Mouse (Mus musculus): Measurements from ENCODE around the gene Spp2. TPM values are rescaled to one million over a fixed set of nuclear protein-coding genes. Genes with fewer than 3 reads are reported as not detected.

Spp2 gene
- polyA plus RNA-seq, 1 experiment from 2014 or later, result 141 TPM

- 0 out of 2 replicates have a peak, but pooled peaks have one; percentile 20 for ATAC-seq (ENCODE audit: low FRiP score, low TSS enrichment)
- Histone ChIP-seq H3K4me3 (ENCODE audit: low read length) (no peak overlapping the region), H3K9ac (replicated peaks; ENCODE audit: low read length) (no peak overlapping the region), H3K4me1 (ENCODE audit: insufficient read depth, low read length) (peaks cover 21% of the 10 kb centered on the region; the same call in 1 of the 2 replicates), H3K9me3 (ENCODE audit: low read length) (no peaks in the 10 kb centered on the region), H3K27ac (ENCODE audit: low read length) (peak overlapping the region; percentile 17; the same call in 1 of the 2 replicates), H3K36me3 (ENCODE audit: insufficient read depth, low read length) (no peaks in the 10 kb centered on the region), H3K4me2 (replicated peaks; ENCODE audit: low read depth, low read length) (no peak overlapping the region), H3K27me3 (ENCODE audit: insufficient read depth, low read length) (no peaks in the 10 kb centered on the region)
- 41% methylated on average over 12 of the region's 12 CpGs for WGBS
These were observed 519 bp upstream of the Spp2 start for GRCm38 (mm10) chr1:88406078-88406806.

GRCm38 (mm10) chr1:88408340-88408739, 1.6 kb downstream of the Spp2 start:
- ATAC-seq (ENCODE audit: low FRiP score, low TSS enrichment), result peak; percentile 55; the same call in 1 of the 2 replicates
- H3K36me3 ChIP-seq (ENCODE audit: insufficient read depth, low read length), result no peaks in the 10 kb centered on the region
- no peaks in the 10 kb centered on the region for H3K27me3 ChIP-seq (ENCODE audit: insufficient read depth, low read length)
- H3K4me1 ChIP-seq (ENCODE audit: insufficient read depth, low read length), result peaks cover 18% of the 10 kb centered on the region; the same call in 1 of the 2 replicates
- no peak overlapping the region for H3K4me3 ChIP-seq (ENCODE audit: low read length)
- H3K4me2 ChIP-seq (replicated peaks; ENCODE audit: low read depth, low read length), result no peak overlapping the region
- no peak overlapping the region for H3K27ac ChIP-seq (ENCODE audit: low read length)
- H3K9ac ChIP-seq (replicated peaks; ENCODE audit: low read length), result no peak overlapping the region
- H3K9me3 ChIP-seq (ENCODE audit: low read length), result no peaks in the 10 kb centered on the region
- 76% methylated on average over 4 of the region's 4 CpGs for WGBS

DNA sequence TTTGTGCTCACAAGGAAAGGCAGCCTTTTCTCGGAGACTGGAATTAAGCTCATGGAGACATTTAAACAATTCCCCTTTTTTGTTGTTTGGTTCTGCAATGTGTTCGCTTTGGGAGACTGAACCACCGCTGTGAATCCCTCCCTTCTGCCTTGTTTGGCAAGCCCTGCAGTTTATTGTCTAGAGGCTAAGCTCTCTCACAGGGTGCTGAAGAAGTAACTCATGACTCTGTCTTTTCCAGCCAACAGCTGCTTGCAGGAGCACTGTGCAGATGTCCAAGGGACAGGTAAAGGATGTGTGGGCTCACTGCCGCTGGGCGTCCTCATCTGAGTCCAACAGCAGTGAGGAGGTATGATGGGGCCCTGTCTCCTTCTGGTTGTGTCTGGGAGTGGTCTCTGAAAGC, 5.3 kb downstream of the Spp2 start:
- Histone ChIP-seq H3K27me3 (ENCODE audit: insufficient read depth, low read length) (no peaks in the 10 kb centered on the region), H3K9ac (replicated peaks; ENCODE audit: low read length) (no peak overlapping the region), H3K9me3 (ENCODE audit: low read length) (no peaks in the 10 kb centered on the region), H3K27ac (ENCODE audit: low read length) (no peak overlapping the region), H3K4me2 (replicated peaks; ENCODE audit: low read depth, low read length) (no peak overlapping the region), H3K4me3 (ENCODE audit: low read length) (no peak overlapping the region), H3K4me1 (ENCODE audit: insufficient read depth, low read length) (no peaks in the 10 kb centered on the region), H3K36me3 (ENCODE audit: insufficient read depth, low read length) (no peaks in the 10 kb centered on the region)
- ATAC-seq (ENCODE audit: low FRiP score, low TSS enrichment), result no peak
- 77% methylated on average over 5 of the region's 5 CpGs for WGBS

DNA sequence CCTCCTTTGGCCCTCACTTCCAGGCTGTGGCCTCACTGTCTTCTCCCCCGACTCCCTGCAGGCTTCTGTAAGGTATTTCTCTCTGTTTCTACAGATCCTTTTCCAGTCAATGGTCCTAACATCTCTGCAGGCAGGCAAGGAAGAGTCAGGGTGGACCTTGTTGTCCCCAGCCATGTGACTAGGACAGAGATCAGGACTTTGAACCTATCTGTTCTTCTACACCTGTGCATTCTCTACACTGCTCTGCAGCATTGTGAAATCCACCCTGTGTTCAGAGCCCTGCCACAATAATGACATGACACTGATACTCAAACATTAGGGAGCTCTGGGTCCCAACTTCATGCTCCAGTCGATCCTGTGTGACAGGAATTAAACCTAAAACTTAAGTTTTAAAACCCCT, 12.2 kb downstream of the Spp2 start:
- no peak overlapping the region for H3K9ac ChIP-seq (replicated peaks; ENCODE audit: low read length)
- H3K36me3 ChIP-seq (ENCODE audit: insufficient read depth, low read length), result no peaks in the 10 kb centered on the region
- 54% methylated on average over 2 of the region's 2 CpGs for WGBS
- no peak overlapping the region for H3K4me2 ChIP-seq (replicated peaks; ENCODE audit: low read depth, low read length)
- no peaks in the 10 kb centered on the region for H3K9me3 ChIP-seq (ENCODE audit: low read length)
- H3K27ac ChIP-seq (ENCODE audit: low read length), result no peak overlapping the region
- H3K4me1 ChIP-seq (ENCODE audit: insufficient read depth, low read length), result no peaks in the 10 kb centered on the region
- no peaks in the 10 kb centered on the region for H3K27me3 ChIP-seq (ENCODE audit: insufficient read depth, low read length)
- no peak; the same call in 1 of the 2 replicates for ATAC-seq (ENCODE audit: low FRiP score, low TSS enrichment)
- no peak overlapping the region for H3K4me3 ChIP-seq (ENCODE audit: low read length)

GRCm38 (mm10) chr1:88422045-88422444, 15.3 kb downstream of the Spp2 start:
- no peaks in the 10 kb centered on the region for H3K4me1 ChIP-seq (ENCODE audit: insufficient read depth, low read length)
- no peak overlapping the region for H3K4me3 ChIP-seq (ENCODE audit: low read length)
- H3K4me2 ChIP-seq (replicated peaks; ENCODE audit: low read depth, low read length), result no peak overlapping the region
- 83% methylated on average over 10 of the region's 10 CpGs for WGBS
- no peaks in the 10 kb centered on the region for H3K9me3 ChIP-seq (ENCODE audit: low read length)
- ATAC-seq (ENCODE audit: low FRiP score, low TSS enrichment), result no peak
- no peaks in the 10 kb centered on the region for H3K27me3 ChIP-seq (ENCODE audit: insufficient read depth, low read length)
- H3K36me3 ChIP-seq (ENCODE audit: insufficient read depth, low read length), result no peaks in the 10 kb centered on the region
- H3K27ac ChIP-seq (ENCODE audit: low read length), result no peak overlapping the region
- no peak overlapping the region for H3K9ac ChIP-seq (replicated peaks; ENCODE audit: low read length)

GRCm38 (mm10) chr1:88422846-88423395, 16.2 kb downstream of the Spp2 start:
- H3K4me3 ChIP-seq (ENCODE audit: low read length), result no peak overlapping the region
- no peaks in the 10 kb centered on the region for H3K4me1 ChIP-seq (ENCODE audit: insufficient read depth, low read length)
- H3K4me2 ChIP-seq (replicated peaks; ENCODE audit: low read depth, low read length), result no peak overlapping the region
- no peaks in the 10 kb centered on the region for H3K9me3 ChIP-seq (ENCODE audit: low read length)
- WGBS, result 64% methylated on average over 7 of the region's 7 CpGs
- H3K27me3 ChIP-seq (ENCODE audit: insufficient read depth, low read length), result no peaks in the 10 kb centered on the region
- ATAC-seq (ENCODE audit: low FRiP score, low TSS enrichment), result no peak
- H3K36me3 ChIP-seq (ENCODE audit: insufficient read depth, low read length), result no peaks in the 10 kb centered on the region
- H3K27ac ChIP-seq (ENCODE audit: low read length), result no peak overlapping the region
- no peak overlapping the region for H3K9ac ChIP-seq (replicated peaks; ENCODE audit: low read length)

- no peak overlapping the region for H3K9ac ChIP-seq (replicated peaks; ENCODE audit: low read length)
- H3K4me1 ChIP-seq (ENCODE audit: insufficient read depth, low read length), result no peaks in the 10 kb centered on the region
- no peaks in the 10 kb centered on the region for H3K27me3 ChIP-seq (ENCODE audit: insufficient read depth, low read length)
- no peak for ATAC-seq (ENCODE audit: low FRiP score, low TSS enrichment)
- H3K4me2 ChIP-seq (replicated peaks; ENCODE audit: low read depth, low read length), result no peak overlapping the region
- no peak overlapping the region for H3K4me3 ChIP-seq (ENCODE audit: low read length)
- H3K36me3 ChIP-seq (ENCODE audit: insufficient read depth, low read length), result no peaks in the 10 kb centered on the region
- 19% methylated on average over 8 of the region's 8 CpGs for WGBS
- H3K9me3 ChIP-seq (ENCODE audit: low read length), result no peaks in the 10 kb centered on the region
- H3K27ac ChIP-seq (ENCODE audit: low read length), result no peak overlapping the region
These were observed 18.0 kb downstream of the Spp2 start for GRCm38 (mm10) chr1:88424602-88425252.

DNA sequence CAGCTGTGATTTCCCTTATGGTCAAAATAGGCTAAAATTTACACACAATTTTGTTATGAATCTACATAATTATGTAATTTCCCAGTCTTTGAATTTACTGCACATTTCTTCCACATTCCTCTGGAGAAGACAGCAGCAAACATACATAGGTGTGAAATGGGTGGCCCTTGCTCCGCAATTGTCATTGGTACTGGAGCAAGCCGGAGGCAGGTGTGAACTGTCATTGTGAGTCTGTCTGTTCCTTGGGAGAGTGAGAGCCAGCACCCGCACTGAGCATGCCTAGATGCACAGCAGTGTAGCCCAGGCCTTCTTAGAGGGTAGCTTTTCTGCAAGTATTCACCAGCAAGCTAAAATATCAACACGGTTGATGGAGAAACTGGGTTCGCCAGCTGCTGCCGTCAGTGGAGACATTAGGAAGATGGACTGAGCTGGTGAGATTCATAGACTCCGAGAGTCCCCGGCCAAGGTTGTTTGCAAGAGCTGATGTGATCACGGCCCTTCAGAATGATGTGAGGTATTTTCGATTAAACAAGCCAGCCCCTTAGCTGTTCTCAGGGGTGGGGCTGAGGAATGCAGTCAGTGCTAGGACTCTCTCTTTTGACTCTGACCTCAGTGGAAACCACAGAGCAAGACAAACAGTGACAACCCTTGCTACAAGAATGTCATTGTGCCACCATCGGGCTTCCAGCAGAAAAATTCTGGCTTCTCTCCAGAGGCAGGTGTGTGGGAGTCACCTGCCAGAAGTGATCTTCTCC, 21.4 kb downstream of the Spp2 start:
- H3K4me3 ChIP-seq (ENCODE audit: low read length), result no peak overlapping the region
- no peaks in the 10 kb centered on the region for H3K27me3 ChIP-seq (ENCODE audit: insufficient read depth, low read length)
- ATAC-seq (ENCODE audit: low FRiP score, low TSS enrichment), result no peak
- no peak overlapping the region for H3K9ac ChIP-seq (replicated peaks; ENCODE audit: low read length)
- H3K4me2 ChIP-seq (replicated peaks; ENCODE audit: low read depth, low read length), result no peak overlapping the region
- H3K9me3 ChIP-seq (ENCODE audit: low read length), result no peaks in the 10 kb centered on the region
- WGBS, result 67% methylated on average over 11 of the region's 11 CpGs
- H3K27ac ChIP-seq (ENCODE audit: low read length), result no peak overlapping the region
- H3K4me1 ChIP-seq (ENCODE audit: insufficient read depth, low read length), result no peaks in the 10 kb centered on the region
- H3K36me3 ChIP-seq (ENCODE audit: insufficient read depth, low read length), result no peaks in the 10 kb centered on the region

GRCm38 (mm10) chr1:88429413-88429812, 22.7 kb downstream of the Spp2 start:
- no peaks in the 10 kb centered on the region for H3K9me3 ChIP-seq (ENCODE audit: low read length)
- no peak overlapping the region for H3K4me3 ChIP-seq (ENCODE audit: low read length)
- no peak overlapping the region for H3K4me2 ChIP-seq (replicated peaks; ENCODE audit: low read depth, low read length)
- H3K36me3 ChIP-seq (ENCODE audit: insufficient read depth, low read length), result no peaks in the 10 kb centered on the region
- no peak overlapping the region for H3K9ac ChIP-seq (replicated peaks; ENCODE audit: low read length)
- no peaks in the 10 kb centered on the region for H3K4me1 ChIP-seq (ENCODE audit: insufficient read depth, low read length)
- WGBS, result 40% methylated on average over 1 of the region's 1 CpGs
- no peaks in the 10 kb centered on the region for H3K27me3 ChIP-seq (ENCODE audit: insufficient read depth, low read length)
- no peak overlapping the region for H3K27ac ChIP-seq (ENCODE audit: low read length)
- no peak for ATAC-seq (ENCODE audit: low FRiP score, low TSS enrichment)
